Mouse (Mus musculus) MEL (cell line): ENCODE data around the gene Selenoh. TPM values are rescaled to one million over a fixed set of nuclear protein-coding genes. Genes with fewer than 3 reads are reported as not detected.

Experiments
- DNase-seq: peaks from one replicate; pipeline ENCODE4 v3.0.0; 2011; ENCODE audit warnings: low read depth, low spot score
- H3K27ac ChIP-seq: 2 replicates; pipeline ENCODE4 v1.5.1; 2012; ENCODE audit warnings: low read depth, mild to moderate bottlenecking, control low read depth, low read length, moderate library complexity; ENCODE audit not compliant: control insufficient read depth
- H3K27me3 ChIP-seq, 2 experiments: fragments of 150-350 bp in 1 of 2; sonication (generic) in 1 of 2; 2 replicates each; pipeline ENCODE4 v1.6.1; 2012; ENCODE audit warnings: low read length in 2 of 2, mild to moderate bottlenecking in 2 of 2, improper control_type of control experiment in 1 of 2, moderate library complexity in 1 of 2; ENCODE audit not compliant: insufficient read depth in 2 of 2, control insufficient read depth in 1 of 2
- H3K36me3 ChIP-seq, 2 experiments: 2 replicates each; pipeline ENCODE4 v1.6.1; 2012 to 2014; ENCODE audit warnings: low read length in 2 of 2, improper control_type of control experiment in 1 of 2, inconsistent platforms in 1 of 2, mild to moderate bottlenecking in 1 of 2; ENCODE audit not compliant: insufficient read depth in 2 of 2, control insufficient read depth in 1 of 2
- H3K4me1 ChIP-seq, 2 experiments: fragments of 150-350 bp in 1 of 2; sonication (generic) in 1 of 2; 2 replicates each; pipeline ENCODE4 v1.6.1; 2012; ENCODE audit warnings: low read length in 2 of 2, improper control_type of control experiment in 1 of 2, mild to moderate bottlenecking in 1 of 2; ENCODE audit not compliant: insufficient read depth in 2 of 2, control insufficient read depth in 1 of 2
- H3K4me3 ChIP-seq, 2 experiments: fragments of 150-350 bp in 1 of 2; sonication (generic) in 1 of 2; 2 replicates each; pipeline ENCODE4 v1.5.1; 2012; ENCODE audit warnings: low read depth in 2 of 2, low read length in 2 of 2, mild to moderate bottlenecking in 2 of 2, moderate library complexity in 2 of 2, control low read depth in 1 of 2, improper control_type of control experiment in 1 of 2; ENCODE audit not compliant: control insufficient read depth in 1 of 2, insufficient read depth in 1 of 2
- H3K79me2 ChIP-seq: 2 replicates; pipeline ENCODE4 v1.6.1; 2012; ENCODE audit warnings: mild to moderate bottlenecking, low read length, moderate library complexity; ENCODE audit not compliant: control insufficient read depth, poor library complexity, insufficient read depth
- H3K9ac ChIP-seq: 2 replicates; pipeline ENCODE4 v1.6.1; 2012; ENCODE audit warnings: low read depth, mild to moderate bottlenecking, control low read depth, low read length, moderate library complexity; ENCODE audit not compliant: control insufficient read depth, poor library complexity, severe bottlenecking
- H3K9me3 ChIP-seq: fragments of 150-350 bp; sonication (generic); replicated peaks from 2 replicates; pipeline ENCODE4 v1.6.1; 2012; ENCODE audit warnings: mild to moderate bottlenecking, low read length, improper control_type of control experiment, moderate library complexity; ENCODE audit not compliant: insufficient read depth
- BHLHE40 ChIP-seq: IDR thresholded peaks from 2 replicates; pipeline ENCODE4 v1.6.1; 2012; ENCODE audit warnings: low read depth, mild to moderate bottlenecking, inconsistent platforms, low read length, improper control_type of control experiment, borderline replicate concordance
- CHD1 ChIP-seq: IDR thresholded peaks from 2 replicates; pipeline ENCODE4 v1.6.1; 2012; ENCODE audit warnings: low read depth, mild to moderate bottlenecking, inconsistent platforms, low read length, improper control_type of control experiment
- CHD2 ChIP-seq: IDR thresholded peaks from 2 replicates; pipeline ENCODE4 v1.6.1; 2011; ENCODE audit warnings: low read length, improper control_type of control experiment
- CTCF ChIP-seq, 3 experiments: IDR thresholded peaks in 2 of 3; conservative IDR thresholded peaks in 1 of 3; 2 replicates each; pipeline ENCODE4 v1.5.1; 2011 to 2012; ENCODE audit warnings: low read length in 3 of 3, low read depth in 2 of 3, mild to moderate bottlenecking in 2 of 3, improper control_type of control experiment in 1 of 3, inconsistent platforms in 1 of 3, mixed read lengths in 1 of 3, moderate library complexity in 1 of 3; ENCODE audit not compliant: control insufficient read depth in 1 of 3, insufficient read depth in 1 of 3, poor library complexity in 1 of 3, severe bottlenecking in 1 of 3
- ELF1 ChIP-seq: IDR thresholded peaks from 2 replicates; pipeline ENCODE4 v1.6.1; 2014; ENCODE audit warnings: low read depth, mild to moderate bottlenecking, inconsistent platforms, low read length, improper control_type of control experiment, moderate library complexity
- EP300 ChIP-seq, 2 experiments: IDR thresholded peaks; 2 replicates each; pipeline ENCODE4 v1.6.1; 2011; ENCODE audit warnings: improper control_type of control experiment in 2 of 2, low read length in 2 of 2, low read depth in 1 of 2, mild to moderate bottlenecking in 1 of 2
- GABPA ChIP-seq: IDR thresholded peaks from 2 replicates; pipeline ENCODE4 v1.6.1; 2012; ENCODE audit warnings: low read depth, mild to moderate bottlenecking, inconsistent platforms, low read length, improper control_type of control experiment, moderate library complexity
- GATA1 ChIP-seq: IDR thresholded peaks from 2 replicates; pipeline ENCODE4 v1.6.1; 2011; ENCODE audit warnings: low read depth, low read length, improper control_type of control experiment
- HCFC1 ChIP-seq: IDR thresholded peaks from 2 replicates; pipeline ENCODE4 v1.6.1; 2012; ENCODE audit warnings: low read depth, mild to moderate bottlenecking, inconsistent platforms, low read length, improper control_type of control experiment, moderate library complexity
- KAT2A ChIP-seq: conservative IDR thresholded peaks from 2 replicates; pipeline ENCODE4 v1.6.1; 2012; ENCODE audit warnings: low read depth, low read length, improper control_type of control experiment, inconsistent platforms
- MAZ ChIP-seq: IDR thresholded peaks from 2 replicates; pipeline ENCODE4 v1.6.1; 2012; ENCODE audit warnings: low read depth, mild to moderate bottlenecking, inconsistent platforms, low read length, improper control_type of control experiment
- MYB ChIP-seq: IDR thresholded peaks from 2 replicates; pipeline ENCODE4 v1.6.1; 2011; ENCODE audit warnings: mild to moderate bottlenecking, low read depth, low read length, improper control_type of control experiment
- NRF1 ChIP-seq: IDR thresholded peaks from 2 replicates; pipeline ENCODE4 v1.6.1; 2014; ENCODE audit warnings: low read depth, mild to moderate bottlenecking, inconsistent platforms, low read length, improper control_type of control experiment, moderate library complexity; ENCODE audit not compliant: poor library complexity, insufficient read depth, severe bottlenecking
- POLR2A ChIP-seq, 2 experiments: IDR thresholded peaks; 2 replicates each; pipeline ENCODE4 v1.6.1; 2011 to 2012; ENCODE audit warnings: low read length in 2 of 2, mild to moderate bottlenecking in 2 of 2, control low read depth in 1 of 2, improper control_type of control experiment in 1 of 2, low read depth in 1 of 2, moderate library complexity in 1 of 2; ENCODE audit not compliant: control insufficient read depth in 1 of 2, insufficient read depth in 1 of 2, poor library complexity in 1 of 2
- RAD21 ChIP-seq: IDR thresholded peaks from 2 replicates; pipeline ENCODE4 v1.6.1; 2011; ENCODE audit warnings: mild to moderate bottlenecking, low read depth, low read length, improper control_type of control experiment
- SIN3A ChIP-seq: IDR thresholded peaks from 2 replicates; pipeline ENCODE4 v1.6.1; 2012; ENCODE audit warnings: low read length, improper control_type of control experiment, inconsistent platforms
- SMC3 ChIP-seq: IDR thresholded peaks from 2 replicates; pipeline ENCODE4 v1.6.1; 2011; ENCODE audit warnings: low read depth, low read length, improper control_type of control experiment
- TAL1 ChIP-seq: IDR thresholded peaks from 2 replicates; pipeline ENCODE4 v1.6.1; 2012; ENCODE audit warnings: mild to moderate bottlenecking, inconsistent platforms, low read length, moderate library complexity, mixed read lengths
- TCF12 ChIP-seq: IDR thresholded peaks from 2 replicates; pipeline ENCODE4 v1.6.1; 2014; ENCODE audit warnings: low read depth, mild to moderate bottlenecking, inconsistent platforms, low read length, improper control_type of control experiment, moderate library complexity
- UBTF ChIP-seq: IDR thresholded peaks from 2 replicates; pipeline ENCODE4 v1.6.1; 2012; ENCODE audit warnings: low read depth, mild to moderate bottlenecking, inconsistent platforms, low read length, improper control_type of control experiment, moderate library complexity, borderline replicate concordance; ENCODE audit not compliant: insufficient read depth
- ZC3H11A ChIP-seq: IDR thresholded peaks from 2 replicates; pipeline ENCODE4 v1.6.1; 2012; ENCODE audit warnings: low read depth, mild to moderate bottlenecking, inconsistent platforms, low read length, improper control_type of control experiment
- ZMIZ1 ChIP-seq: IDR thresholded peaks from 2 replicates; pipeline ENCODE4 v1.6.1; 2012; ENCODE audit warnings: low read depth, mild to moderate bottlenecking, inconsistent platforms, low read length, improper control_type of control experiment, moderate library complexity
- polyA plus RNA-seq, 2 experiments: library from polyadenylated mRNA; stranded (reverse) in 1 of 2; unstranded in 1 of 2; fragments of >175 nt in 1 of 2; fragments of >200 nt in 1 of 2; gene quantifications; 2 replicates each; pipeline versions ENCODE4 v1.2.1 to v1.2.4; 2012; ENCODE audit warnings: low replicate concordance in 2 of 2, low read depth in 1 of 2; ENCODE audit not compliant: insufficient read length in 2 of 2, insufficient read depth in 1 of 2, missing spikeins in 1 of 2
- total RNA-seq: library from RNA; depleted of rRNA; stranded (reverse); fragments of 300-350 nt; gene quantifications from 2 replicates; pipeline ENCODE4 v1.2.3, GENCODE M21; 2012

The Selenoh gene
- total and polyA plus RNA-seq, 3 experiments: 70.7 to 79.0 TPM; not detected in 1

GRCm38 (mm10) chr2:84707523-84707922 lies 37.0 kb upstream of the Selenoh start:
- H3K4me1 ChIP-seq: peaks cover 14 to 21% of the 10 kb centered on the region in 2 experiments

GRCm38 (mm10) chr2:84705295-84705694 lies 34.7 kb upstream of the Selenoh start:
- peaks cover 10 to 55% of the 10 kb centered on the region in 2 experiments for H3K36me3 ChIP-seq
- DNase-seq: peak; percentile 49
- peaks cover 38% of the 10 kb centered on the region for H3K79me2 ChIP-seq
- H3K4me3 ChIP-seq: no peak overlapping the region
- TF ChIP-seq EP300 (IDR thresholded peaks at IDR 0.05; ENCODE audit: low read depth in 1 of 2, low read length in 2 of 2) (peak in 1 of 2 experiments; percentile 24; a peak in 2 of 4 replicates), NRF1 (no peak), GATA1 (no peak), SIN3A (no peak)
- no peak overlapping the region for H3K9ac ChIP-seq
- no peaks in the 10 kb centered on the region for H3K9me3 ChIP-seq
- peaks cover 14 to 21% of the 10 kb centered on the region in 2 experiments for H3K4me1 ChIP-seq
- no peaks in the 10 kb centered on the region for H3K27me3 ChIP-seq
- no peak overlapping the region for H3K27ac ChIP-seq

More at GRCm38 (mm10) chr2:84707523-84707922, 37.0 kb upstream of the Selenoh start:
- Histone ChIP-seq H3K27me3 (no peaks in the 10 kb centered on the region), H3K4me3 (no peak overlapping the region), H3K9ac (no peak overlapping the region), H3K79me2 (peaks cover 46% of the 10 kb centered on the region), H3K36me3 (peaks cover 10 to 64% of the 10 kb centered on the region in 2 experiments), H3K27ac (no peak overlapping the region), H3K9me3 (no peaks in the 10 kb centered on the region)
- TF ChIP-seq POLR2A (IDR thresholded peaks at IDR 0.05; ENCODE audit: control insufficient read depth in 1 of 2, insufficient read depth in 1 of 2, low read depth in 1 of 2, low read length in 2 of 2, poor library complexity in 1 of 2) (no peak), SMC3 (no peak), ZC3H11A (no peak), MAZ (no peak), UBTF (no peak), BHLHE40 (no peak), EP300 (IDR thresholded peaks at IDR 0.05; ENCODE audit: low read depth in 1 of 2, low read length in 2 of 2) (no peak), TCF12 (no peak), ELF1 (no peak), GATA1 (no peak), KAT2A (no peak), CHD1 (no peak), ZMIZ1 (no peak), MYB (no peak), GABPA (no peak), CHD2 (no peak), HCFC1 (no peak), TAL1 (no peak), CTCF (IDR thresholded peaks at IDR 0.05 in 2 of 3, conservative IDR thresholded peaks at IDR 0.05 in 1 of 3; ENCODE audit: control insufficient read depth in 1 of 3, insufficient read depth in 1 of 3, low read depth in 2 of 3, low read length in 3 of 3, poor library complexity in 1 of 3, severe bottlenecking in 1 of 3) (no peak), RAD21 (no peak)
- no peak for DNase-seq
